Mouse (Mus musculus) T-cell, adult 2 months (primary cell): Measurements from ENCODE around the gene Rsg1.

Source experiments
- DNase-seq: peaks from one replicate; pipeline ENCODE4 v3.0.0; 2022; ENCODE audit warnings: low spot score

Gene Rsg1

GRCm38 (mm10) chr4:141212892-141213291 is 864 bp upstream of the Rsg1 start:
- no peak for DNase-seq

DNA sequence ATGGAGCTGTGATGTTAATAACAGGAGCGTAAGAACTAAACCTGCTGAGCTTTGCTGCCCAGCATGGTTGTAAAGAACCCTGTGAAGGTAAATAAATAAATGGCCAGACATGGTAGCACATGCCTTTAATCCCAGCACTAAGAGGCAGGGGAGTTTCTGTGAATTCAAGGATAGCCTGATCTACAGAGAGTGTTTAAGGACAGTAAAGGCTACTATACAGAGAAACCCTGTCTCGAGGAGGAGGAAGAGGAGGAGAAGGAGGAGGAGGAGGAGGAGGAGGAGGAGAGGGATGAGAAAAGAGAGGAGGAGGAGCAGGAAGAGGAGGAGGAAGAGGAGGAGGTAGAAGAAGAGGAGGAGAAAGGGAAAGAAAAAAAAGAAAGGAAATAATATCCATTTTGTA is 414 bp upstream of the Rsg1 start:
- no peak for DNase-seq

DNA sequence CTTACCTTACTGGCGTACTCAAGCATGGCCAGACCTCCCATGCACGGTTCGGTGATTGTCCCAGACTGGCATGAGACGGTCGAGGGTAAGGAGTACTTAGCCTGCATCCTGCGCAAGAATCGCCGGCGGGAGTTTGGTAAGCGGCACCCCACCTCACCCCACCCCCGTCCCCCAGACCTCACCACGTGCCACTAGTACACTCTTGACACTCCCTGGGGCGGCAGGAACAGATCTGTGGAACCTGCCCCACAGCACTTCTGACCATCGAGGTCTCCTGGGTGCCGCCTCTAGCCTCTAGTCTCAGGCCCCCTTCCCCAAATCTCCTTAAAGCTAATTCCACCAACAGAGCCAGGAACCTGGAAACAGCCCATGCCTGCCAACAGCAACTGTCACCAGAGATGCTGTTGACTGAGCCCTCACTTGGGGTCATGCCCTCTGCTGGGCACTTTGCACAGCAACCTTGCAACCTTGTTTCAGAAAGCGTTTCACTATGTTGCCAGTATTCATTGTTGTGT is 638 bp downstream of the Rsg1 start:
- DNase-seq = peak; percentile 71

DNA sequence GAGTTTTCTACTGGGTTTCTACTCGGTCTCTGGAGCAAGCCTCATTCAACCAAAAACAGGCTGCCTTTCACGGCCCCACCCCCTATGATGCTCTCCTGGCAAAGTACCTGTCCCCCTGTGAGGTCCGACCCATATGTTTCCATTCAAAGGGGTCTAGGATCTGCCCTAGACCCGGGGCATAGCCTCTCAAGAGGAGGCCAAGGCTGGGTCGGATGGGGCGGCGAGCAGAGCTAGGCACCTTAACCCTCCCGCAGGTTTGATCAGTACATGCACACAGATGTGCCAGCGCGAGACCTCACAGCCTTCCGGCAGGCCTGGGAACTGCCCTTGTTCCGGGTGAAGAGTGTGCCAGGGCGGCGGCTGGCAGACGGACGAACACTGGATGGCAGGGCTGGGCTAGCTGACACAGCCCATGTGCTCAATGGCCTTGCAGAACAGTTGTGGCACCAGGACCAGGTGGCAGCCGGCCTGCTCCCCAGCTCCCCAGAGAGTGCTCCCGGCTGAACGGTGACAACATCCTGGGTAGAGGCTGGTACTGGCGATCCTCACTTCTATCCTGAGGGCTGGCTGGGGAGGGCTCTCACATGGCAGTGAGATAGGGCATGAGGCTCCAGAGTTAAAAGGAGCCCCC is 5.9 kb downstream of the Rsg1 start:
- no peak for DNase-seq

GRCm38 (mm10) chr4:141221848-141222247 is 8.1 kb downstream of the Rsg1 start:
- no peak for DNase-seq

DNA sequence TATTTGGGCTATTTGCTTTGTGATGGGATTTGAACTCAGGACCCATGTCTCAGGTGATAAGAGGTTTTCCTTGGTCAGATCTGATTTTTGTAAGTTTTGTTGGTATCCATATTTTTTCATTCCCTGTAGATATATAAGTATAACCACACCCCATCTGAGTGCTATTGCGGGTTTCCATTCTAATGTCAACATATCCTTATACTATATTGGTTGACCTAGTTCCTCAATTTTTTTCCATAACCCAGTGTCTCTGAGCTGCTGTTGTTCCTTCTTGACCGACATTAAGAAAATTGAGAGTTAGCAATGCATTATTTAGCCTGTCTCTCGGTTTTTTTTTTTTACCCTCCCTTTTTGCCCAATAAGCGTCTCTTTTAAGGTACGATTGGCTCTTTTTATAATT is 9.0 kb downstream of the Rsg1 start:
- DNase-seq = no peak

- no peak for DNase-seq
Measured at GRCm38 (mm10) chr4:141228687-141229086, 14.9 kb downstream of the Rsg1 start.

DNA sequence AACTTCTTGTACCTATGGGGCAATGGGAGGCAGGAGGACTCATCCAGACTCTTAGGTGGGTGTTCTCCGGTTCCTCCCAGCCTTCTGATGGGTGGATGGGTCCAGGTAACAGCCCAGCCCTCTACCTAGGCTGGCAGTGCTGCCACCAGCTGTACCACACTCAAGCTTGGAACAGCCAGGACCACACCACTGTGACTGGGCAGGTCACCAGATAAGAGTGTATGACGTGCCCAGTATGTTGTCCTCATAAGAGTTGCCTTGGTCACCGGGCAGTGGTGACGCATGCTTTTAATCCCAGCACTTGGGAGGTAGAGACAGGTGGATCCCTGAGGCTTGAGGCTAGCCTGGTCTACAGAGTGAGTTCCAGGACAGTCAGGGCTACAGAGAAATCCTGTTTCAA is 19.4 kb downstream of the Rsg1 start:
- DNase-seq = no peak

DNA sequence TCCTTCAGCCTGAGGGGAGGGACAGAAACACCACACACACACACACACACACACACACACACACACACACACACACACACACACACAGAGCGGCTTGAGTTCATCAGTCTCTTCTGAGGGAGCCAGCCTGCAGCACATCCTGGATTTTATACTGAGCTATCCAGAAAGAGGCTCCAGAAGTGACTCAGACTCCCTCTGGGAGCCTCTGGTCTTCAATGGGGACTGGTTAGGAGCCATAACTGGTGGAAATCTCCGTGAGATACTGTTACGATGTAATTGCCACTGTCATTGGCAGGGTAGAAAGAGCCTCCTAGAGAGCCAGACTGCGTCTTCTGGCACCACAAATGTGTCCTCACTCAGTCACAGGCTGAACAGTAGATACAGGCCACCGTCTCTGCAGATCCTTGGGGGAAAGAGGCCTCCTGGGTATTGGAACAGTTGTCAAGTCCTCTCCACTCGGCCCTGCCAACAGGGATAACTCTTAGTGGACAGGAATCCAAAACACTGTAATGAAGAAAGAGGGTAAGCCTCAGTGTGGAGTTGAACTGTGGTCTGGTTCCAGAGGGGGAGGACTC is 21.9 kb downstream of the Rsg1 start:
- no peak for DNase-seq

- DNase-seq = no peak
Measured at GRCm38 (mm10) chr4:141236856-141237255, 23.1 kb downstream of the Rsg1 start.

- DNase-seq = peak; percentile 14
Measured at GRCm38 (mm10) chr4:141238492-141239387, 25.0 kb downstream of the Rsg1 start.

- peak; percentile 77 for DNase-seq
Measured at GRCm38 (mm10) chr4:141239388-141240125, 25.8 kb downstream of the Rsg1 start, which contains the start of gene Arhgef19. TSS of gene Arhgef19 (plus strand) at chr4:141239499.

- no peak for DNase-seq
Measured at GRCm38 (mm10) chr4:141240617-141241016, 26.9 kb downstream of the Rsg1 start.

DNA sequence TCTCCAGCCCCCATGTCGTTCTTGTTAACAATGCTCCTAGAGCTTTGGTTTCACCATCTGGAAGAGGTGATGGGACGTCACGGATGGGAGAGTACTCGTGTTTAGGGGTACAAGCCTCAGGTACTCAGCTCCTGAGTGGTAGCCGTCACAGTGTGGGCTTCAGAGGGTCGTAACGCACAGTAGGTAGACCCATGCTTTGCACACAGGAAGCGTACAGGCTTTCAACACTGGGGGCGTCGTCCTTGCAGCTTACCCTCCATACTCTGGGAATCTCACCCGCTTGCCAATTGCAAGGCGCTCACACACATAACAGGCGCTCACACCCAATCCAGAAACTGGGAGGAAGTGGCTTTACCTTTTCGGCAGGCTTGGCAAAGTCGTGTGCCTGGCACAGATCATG is 28.1 kb downstream of the Rsg1 start:
- DNase-seq = no peak

- no peak for DNase-seq
Measured at GRCm38 (mm10) chr4:141242651-141243241, 29.0 kb downstream of the Rsg1 start.

- DNase-seq = no peak
Measured at GRCm38 (mm10) chr4:141243636-141244035, 29.9 kb downstream of the Rsg1 start.

DNA sequence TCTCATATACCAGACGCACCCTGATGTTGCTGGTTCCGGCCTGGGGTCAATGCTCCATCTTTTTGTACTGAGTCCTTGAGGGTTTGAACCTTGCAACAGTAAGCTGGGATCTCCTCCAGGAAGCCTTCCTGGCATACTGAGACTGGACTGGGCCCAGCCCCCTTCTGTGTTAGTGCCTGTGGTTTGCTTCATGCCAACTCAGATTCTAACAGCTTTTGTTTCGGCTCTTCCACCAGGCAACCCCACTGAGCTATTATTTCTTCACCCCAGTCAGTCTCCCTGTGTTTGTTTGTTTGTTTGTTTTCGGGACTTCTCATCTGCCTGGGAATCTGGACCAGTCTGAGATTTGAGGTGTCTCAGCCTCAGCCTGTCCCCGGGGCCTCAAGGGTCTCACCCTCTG is 30.6 kb downstream of the Rsg1 start:
- no peak for DNase-seq

DNA sequence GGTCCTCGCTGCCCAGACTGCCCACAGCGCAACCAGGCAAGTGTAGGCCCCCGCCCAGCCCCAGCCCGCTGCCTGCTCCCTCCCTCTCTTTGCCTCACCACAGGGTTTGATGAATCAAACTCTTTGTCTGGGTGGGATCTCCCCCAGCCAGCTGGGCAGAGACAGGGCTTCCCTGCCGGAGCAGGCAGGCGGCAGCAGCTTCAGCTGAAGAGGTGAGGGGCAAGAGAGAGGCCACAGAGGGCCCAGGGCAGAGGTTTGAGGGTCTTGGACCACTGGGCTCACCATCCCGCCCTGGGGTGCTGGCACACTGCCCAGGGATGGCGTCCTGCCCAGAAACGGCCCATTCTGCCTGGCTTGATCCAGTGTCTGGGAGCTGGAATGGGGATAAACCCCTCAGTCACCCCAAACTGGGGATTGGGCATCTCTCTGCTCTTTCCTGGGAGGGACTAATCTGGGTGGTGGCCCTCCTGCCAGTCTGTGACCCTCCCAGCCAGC is 31.2 kb downstream of the Rsg1 start:
- no peak for DNase-seq

GRCm38 (mm10) chr4:141246089-141246997 is 32.6 kb downstream of the Rsg1 start:
- DNase-seq = no peak

GRCm38 (mm10) chr4:141246998-141247350 is 33.2 kb downstream of the Rsg1 start:
- DNase-seq = no peak
